In the genomic region with DNA sequence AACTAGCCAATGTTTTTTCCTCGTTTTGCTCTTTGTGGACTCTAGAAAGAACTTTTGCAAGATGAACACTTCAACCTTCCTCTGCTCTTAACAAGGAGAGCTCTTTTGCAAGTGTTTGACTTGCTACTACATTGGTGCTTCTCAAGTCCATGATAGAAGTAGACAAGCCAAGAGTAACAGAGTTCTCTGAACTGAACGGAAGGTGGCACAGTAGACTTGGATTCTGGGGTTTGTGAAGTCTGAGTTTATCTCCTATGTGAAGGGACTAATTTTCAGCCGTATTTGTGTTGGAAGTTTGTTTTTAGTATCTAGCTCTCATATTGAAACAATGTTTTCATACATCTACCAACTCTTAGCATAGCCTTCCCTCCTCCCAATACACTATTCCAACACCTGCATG, we compare ENCODE assay signal across 26 mouse cellular contexts.
"Had no signal": no experiment of that assay in that cellular context is flagged by ENCODE, and none has a peak within 500 bp of the region (broad histone marks: within the 10 kb centered on the region; RNA-seq: fewer than 3 reads in every experiment).

No protein-coding gene starts in this region.

- H3K36me3 ChIP-seq: hindbrain, embryonic 10.5 days; hindbrain, embryonic 12.5 days; intestine, embryonic 15.5 days; limb, embryonic 10.5 days; limb, embryonic 12.5 days; liver, embryonic 13.5 days; liver, embryonic 15.5 days had no signal

- H3K27ac ChIP-seq: gastrocnemius, adult 2 months; hindbrain, embryonic 10.5 days; hindbrain, embryonic 12.5 days; hindbrain, embryonic 14.5 days; intestine, embryonic 15.5 days; limb, embryonic 10.5 days; limb, embryonic 12.5 days; liver, embryonic 13.5 days; liver, embryonic 15.5 days had no signal

- DNase-seq: gastrocnemius, adult 2 months; gastrocnemius, postnatal 10 days; gastrocnemius, postnatal 25 days; heart, postnatal 10 days; heart, postnatal 4 days; kidney, adult 18-20 months; kidney, adult 8-10 months; kidney, postnatal 10 days; kidney, postnatal 25 days; kidney, postnatal 4 days; layer of hippocampus, adult 9-11 months; liver; liver, embryonic 13.5 days had no signal

- H3K27me3 ChIP-seq: hindbrain, embryonic 12.5 days; intestine, embryonic 15.5 days; limb, embryonic 12.5 days; liver, embryonic 13.5 days; liver, embryonic 15.5 days had no signal

- ATAC-seq: forebrain, embryonic 16.5 days; hindbrain, embryonic 16.5 days; inflammation-experienced regulatory T-cells, adult 6 months; intestine, embryonic 15.5 days; intestine, postnatal 0 days had no signal

- H3K9me3 ChIP-seq: hindbrain, embryonic 10.5 days; hindbrain, embryonic 12.5 days; intestine, embryonic 15.5 days; limb, embryonic 10.5 days; limb, embryonic 12.5 days; liver, embryonic 13.5 days; liver, embryonic 15.5 days had no signal

- H3K4me1 ChIP-seq: hindbrain, embryonic 10.5 days; hindbrain, embryonic 12.5 days; intestine, embryonic 15.5 days; limb, embryonic 10.5 days; limb, embryonic 12.5 days had no signal

- H3K4me3 ChIP-seq: gastrocnemius, adult 2 months; hindbrain, embryonic 10.5 days; hindbrain, embryonic 12.5 days; intestine, embryonic 15.5 days; limb, embryonic 10.5 days; limb, embryonic 12.5 days; liver, embryonic 13.5 days; liver, embryonic 15.5 days had no signal

- H3K9ac ChIP-seq: hindbrain, embryonic 12.5 days; hindbrain, embryonic 14.5 days; intestine, embryonic 15.5 days; limb, embryonic 12.5 days; liver, embryonic 13.5 days; liver, embryonic 15.5 days had no signal

- H3K4me2 ChIP-seq: heart, embryonic 11.5 days; hindbrain, embryonic 12.5 days; hindbrain, embryonic 14.5 days; intestine, embryonic 15.5 days; limb, embryonic 12.5 days; liver, embryonic 11.5 days; liver, embryonic 13.5 days; liver, embryonic 15.5 days had no signal
